Mouse (Mus musculus) T-helper 17 cell (primary cell): Measurements from ENCODE around the gene Nubp1.

Experiments used
- in situ Hi-C, 2 experiments: fragments of 300-600 bp; cut with MboI, MseI; formaldehyde crosslinking; loops; 1 replicate in 1 of 2; 2 replicates in 1 of 2; pipeline ENCODE4 v1.15.1; 2025; ENCODE audit warnings: high pct_unique_total_duplicates in 2 of 2

Nubp1 gene

DNA sequence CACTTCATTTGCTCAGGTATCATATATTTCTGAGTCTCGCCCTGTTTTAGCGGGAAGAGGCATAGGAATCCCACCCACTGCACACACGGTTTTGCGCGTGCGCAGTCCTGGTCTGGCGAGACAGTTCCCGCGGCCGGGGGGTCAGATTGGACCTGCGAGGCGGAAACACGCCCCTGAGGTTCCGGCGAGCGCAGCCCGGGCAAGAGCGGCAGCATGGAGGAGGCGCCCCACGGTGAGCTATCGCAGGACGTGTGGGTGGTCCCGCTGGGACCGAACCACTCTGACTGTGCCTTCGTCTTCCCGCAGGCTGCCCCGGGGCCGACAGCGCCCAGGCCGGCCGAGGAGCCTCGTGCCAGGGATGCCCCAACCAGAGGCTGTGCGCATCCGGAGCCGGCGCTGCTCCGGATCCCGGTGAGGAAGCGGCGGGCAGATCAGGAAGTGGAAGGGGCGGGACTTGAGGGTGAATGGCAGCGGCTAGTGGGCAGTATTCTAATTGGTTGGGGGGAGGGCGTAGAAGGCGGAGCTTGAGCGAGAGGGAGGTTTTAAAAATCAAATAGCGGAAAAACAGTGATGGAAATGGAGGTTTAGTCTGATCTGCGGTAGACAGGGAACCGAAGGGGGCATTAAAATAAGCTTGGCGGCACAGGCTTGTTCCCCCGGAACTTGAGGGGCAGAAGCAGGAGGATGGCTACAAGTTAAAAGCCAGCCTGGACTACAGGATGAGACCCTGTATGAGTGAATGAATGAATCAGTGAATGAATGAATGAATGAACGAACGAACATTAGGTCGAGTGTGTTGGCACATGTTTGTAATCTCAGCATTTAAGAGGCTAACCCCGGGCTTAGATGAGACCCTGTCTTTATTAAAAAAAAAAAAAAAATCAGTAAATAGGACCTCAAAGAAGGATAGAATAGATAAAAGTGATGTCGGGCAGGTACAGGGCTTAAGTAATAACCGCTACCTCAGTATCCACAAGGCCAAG, at the start of gene Nubp1:
Nubp1 (plus strand) TSS at position 185 of the 983 bp plus-strand sequence.
- in situ Hi-C loops, result loop anchor here (5.0 to 10.0 kb wide), 2 partner anchors 453 to 1040 kb away; no protein-coding TSS in a partner anchor

DNA sequence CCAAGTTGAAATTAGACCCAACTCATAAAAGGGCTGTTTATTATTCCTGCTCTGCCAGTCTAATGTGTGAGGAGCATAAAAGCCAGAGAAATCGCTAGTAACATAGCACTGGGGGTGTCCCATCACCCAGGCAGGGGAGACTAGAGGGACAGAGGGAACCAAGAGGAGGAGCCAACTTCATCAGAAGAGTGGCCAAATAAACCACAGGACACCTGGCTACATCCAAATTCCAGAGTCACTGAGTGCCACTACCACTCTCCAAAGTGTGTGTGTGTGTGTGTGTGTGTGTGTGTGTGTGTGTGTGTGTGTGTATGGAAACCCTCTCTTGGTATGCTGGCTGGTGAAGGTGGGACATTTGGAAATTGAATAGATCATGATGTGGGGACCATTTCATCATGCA, 48.7 kb upstream of the Nubp1 start:
- in situ Hi-C loops, result loop anchor here (10.0 kb wide), 2 partner anchors 58 to 1372 kb away; no protein-coding TSS in a partner anchor

DNA sequence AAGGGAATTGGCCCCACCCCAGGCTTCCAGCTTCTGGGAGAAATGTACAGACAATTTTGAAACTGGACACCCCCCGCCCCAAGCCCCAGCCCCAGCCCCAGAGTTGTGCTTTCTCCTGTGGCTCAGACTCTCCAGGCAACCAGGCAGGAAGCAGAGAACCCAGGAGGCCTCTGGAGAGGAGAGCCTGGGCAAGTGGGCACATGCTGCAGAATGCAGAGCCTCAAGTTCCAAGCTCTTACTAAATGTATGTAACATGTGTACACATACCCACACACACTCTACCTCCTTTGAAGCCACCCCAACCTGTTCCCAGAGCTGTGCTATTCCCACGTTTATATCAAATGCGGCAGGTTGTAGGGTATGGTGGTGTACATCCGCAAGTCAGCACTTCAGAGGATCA, 46.0 kb upstream of the Nubp1 start:
- in situ Hi-C loops, result loop anchor here (10.0 kb wide), 2 partner anchors 61 to 1369 kb away; no protein-coding TSS in a partner anchor

DNA sequence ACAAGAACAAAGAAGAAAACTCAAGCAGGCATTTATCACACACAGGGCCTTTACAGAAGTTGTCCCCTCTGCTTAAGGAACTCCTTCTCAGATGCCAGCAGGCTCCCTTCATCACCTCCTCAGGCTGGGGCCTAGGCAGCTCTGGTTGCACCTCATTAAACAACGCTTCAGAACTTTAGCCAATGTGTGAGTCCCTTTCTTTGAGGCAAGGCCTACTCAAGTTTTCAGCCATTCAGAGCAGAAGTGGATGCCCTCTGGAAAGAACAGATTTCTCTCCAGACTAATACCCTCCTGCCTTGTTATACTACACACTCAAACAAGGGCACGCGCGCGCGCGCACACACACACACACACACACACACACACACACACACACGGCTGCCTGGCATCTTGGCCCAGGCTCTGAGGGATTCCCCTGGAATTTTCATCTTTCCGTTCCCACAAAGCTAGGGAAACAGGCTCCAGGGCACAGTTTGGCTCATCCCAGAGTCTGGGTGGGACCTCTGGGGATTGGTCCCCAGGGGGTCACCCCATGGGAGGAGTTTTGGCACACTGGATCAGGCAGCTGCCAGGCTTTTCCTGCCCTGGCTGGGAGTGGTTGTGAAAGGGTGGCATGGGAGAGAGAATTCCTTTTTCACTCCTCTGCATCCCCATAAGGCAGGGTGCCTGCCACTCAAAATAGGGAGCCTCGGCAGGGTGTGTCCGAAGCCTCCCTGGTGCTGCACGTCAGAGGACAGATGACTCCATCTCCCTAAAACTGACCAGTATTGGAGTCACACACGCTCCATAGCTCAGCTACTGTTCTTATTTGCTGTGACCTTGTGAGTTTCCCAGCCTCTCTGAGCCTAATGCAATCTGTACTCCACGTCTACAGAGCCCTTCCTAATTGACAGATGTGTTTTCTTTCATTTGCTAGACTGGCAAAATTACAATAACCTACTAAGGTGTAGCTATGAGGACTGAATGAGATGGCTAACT, 45.2 kb upstream of the Nubp1 start:
- in situ Hi-C loops, result loop anchor here (10.0 kb wide), 2 partner anchors 62 to 1368 kb away; no protein-coding TSS in a partner anchor

DNA sequence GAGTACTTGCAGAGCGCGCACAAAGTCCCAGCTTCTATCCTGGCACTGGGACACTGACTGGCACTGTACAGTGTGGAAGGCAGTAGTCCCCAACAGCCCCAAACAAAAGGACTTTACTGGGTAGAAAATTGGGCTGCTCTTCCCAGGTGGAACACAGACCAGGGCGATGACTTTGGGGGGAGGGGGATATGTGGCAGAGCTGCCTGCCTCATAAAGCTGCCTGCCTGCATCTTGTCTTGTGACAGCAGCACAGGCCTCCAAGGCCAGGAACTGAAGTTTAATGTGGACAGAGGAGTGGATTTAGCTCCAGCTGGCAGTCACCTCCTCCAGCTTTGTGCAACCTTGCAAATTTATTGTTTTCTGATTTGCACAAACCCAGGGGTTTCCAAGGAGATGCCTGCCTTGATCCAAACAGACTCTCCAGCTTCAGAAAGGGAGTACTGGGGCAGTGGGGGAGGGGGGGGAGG, 42.2 kb upstream of the Nubp1 start:
- in situ Hi-C loops, result loop anchor here (10.0 kb wide), 2 partner anchors 65 to 1365 kb away; no protein-coding TSS in a partner anchor

DNA sequence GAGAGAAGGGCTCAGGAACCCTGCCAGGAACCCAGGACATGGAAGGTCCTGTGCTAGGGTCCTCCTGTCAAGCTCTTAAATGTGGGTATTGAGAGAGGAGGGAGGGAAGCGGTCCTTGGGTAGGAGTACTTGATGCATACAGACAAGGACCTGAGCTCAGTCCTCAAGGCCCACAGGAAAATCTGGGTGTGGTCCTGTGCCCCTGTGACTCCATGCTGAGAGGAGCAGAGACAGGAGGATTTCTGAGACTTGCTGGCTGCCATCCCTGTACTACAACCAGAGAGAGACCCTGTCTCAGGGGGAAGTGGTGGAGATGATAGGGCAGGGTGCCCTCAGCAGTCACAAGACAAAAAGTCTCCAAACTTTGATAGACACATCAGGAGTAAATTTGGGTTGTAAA, 41.8 kb upstream of the Nubp1 start:
- in situ Hi-C loops, result loop anchor here (10.0 kb wide), 2 partner anchors 65 to 1365 kb away; no protein-coding TSS in a partner anchor

DNA sequence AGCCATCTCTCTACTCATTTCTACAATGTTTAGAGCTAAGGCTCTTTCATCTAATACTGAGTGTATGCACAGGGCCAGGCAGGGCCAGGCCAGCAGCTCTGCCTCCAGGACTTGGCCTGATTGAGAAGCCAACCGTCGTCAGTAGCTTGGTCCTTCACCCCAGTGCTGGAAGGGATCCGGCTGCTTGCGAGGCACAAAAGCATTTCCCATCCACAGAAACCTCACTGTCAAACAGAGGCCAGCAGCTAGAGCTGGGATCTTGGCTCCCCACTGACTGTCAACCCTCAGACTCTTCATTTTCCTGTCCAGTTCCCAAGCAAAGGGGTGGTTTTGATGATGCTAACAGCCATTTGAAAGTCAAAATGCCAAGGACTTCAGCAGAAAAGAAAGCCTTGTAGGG, 39.4 kb upstream of the Nubp1 start:
- in situ Hi-C loops, result no loop called here

DNA sequence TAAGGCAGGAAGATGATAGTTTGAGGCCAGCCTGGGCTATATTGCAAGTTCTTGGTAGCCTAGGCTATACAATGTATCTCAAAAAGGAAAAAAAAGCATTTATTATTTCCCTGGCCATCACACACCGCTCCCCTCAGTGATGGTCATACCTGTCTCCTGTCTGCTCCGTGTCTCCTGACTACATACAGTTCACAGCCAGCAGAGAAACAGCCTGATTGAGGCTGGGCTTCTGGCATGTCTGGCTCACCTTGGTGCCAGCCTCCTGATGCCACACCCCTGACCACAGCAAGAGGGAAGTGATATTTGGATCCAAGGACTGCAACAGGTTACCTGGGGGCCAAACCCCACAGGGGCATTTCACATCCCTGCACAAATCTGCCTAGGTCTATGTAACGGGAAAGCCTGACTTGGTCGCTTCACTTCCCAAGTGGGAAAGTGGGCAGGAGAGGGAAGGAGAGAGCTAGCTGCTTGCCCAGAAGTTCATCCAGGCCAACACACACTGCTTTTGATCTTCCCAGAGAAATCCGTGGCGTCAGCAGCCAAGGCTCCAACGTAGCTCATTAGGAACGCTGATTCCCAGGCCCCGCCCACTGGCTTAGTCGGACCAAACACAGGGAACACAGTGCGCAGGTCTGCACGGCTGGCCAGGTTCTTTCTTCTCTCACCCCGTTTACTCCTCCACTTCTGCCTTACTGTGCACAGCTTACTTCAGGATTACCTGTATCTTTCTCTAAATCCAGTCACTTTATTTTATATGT, 37.3 kb upstream of the Nubp1 start:
- in situ Hi-C loops, result no loop called here

DNA sequence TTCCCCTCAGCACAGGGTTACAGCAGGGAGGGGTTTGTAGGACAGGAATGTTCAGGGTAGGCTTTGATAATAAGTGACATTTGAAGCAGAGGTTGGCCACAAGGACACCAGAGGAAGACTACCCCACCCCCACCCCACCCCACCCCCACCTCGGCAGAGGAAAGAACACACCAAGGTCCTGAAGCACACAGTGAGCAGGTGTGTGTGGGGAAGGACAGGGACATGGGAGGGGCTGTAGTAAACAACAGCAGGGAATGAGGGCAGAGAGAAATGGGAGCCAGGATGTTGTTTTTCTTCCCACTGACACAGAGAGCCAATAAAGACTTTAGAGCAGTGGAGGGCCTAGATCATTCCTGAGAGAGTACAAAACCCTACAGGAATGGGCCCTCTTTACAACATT, 34.5 kb upstream of the Nubp1 start:
- in situ Hi-C loops, result no loop called here

DNA sequence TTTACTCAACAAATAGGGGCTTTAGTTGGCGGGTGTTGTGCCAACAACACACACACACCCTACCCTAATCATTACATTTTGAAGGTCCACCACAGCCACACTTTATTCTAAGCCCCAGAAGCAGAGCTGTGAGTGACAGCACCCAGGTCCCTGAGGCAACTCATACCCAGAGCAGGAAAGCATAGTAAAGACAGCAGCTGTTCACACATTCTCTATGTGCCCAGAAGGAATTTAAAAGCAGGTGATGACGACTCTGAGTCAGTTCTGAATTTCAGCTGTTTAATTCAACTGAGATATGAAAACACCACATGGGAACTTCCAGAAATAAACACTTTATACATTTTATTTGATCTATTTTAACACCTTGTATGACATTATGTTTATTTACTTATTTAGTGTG, 32.2 kb upstream of the Nubp1 start:
- in situ Hi-C loops, result no loop called here

DNA sequence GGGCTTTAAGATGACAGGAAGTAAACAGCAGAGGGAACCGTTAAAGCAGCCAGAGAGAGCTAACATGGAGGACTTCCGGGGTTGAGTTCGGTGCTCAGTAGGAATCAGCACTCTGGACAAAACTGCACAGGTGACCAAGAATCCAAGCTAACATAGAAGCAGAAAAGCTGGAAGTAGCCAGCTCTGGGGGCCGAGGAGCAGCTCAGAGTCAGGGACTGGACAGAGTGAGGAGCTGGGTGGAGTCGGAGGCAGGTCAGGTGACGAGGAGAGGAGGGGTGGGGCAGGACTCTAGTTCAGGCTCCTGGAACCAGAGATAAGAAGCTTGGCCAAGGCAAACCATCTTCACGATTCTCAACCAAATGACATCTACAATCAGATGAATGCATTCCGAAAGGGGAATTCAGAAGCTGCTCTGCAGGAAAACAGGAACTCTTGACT, 27.7 kb upstream of the Nubp1 start:
- in situ Hi-C loops, result no loop called here

DNA sequence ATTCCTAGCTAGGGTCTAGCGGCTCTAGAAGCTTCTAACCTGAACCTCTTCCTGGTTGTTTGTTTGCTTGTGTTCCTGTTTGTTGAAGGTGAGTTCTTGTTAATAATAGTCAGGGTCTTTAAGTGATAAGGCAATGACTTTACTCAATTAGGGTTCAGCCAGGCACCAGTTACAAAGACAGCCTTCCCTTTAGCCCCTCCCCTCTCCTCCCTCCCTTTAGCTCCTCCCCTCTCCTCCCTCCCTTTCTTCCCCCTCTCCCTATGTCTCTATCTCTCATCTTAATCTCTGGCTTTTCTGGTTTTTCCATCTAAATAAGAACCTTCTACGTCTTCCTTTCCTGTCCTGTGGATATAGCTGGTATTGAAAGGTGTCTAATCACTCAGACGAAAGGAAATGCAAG, 27.2 kb upstream of the Nubp1 start:
- in situ Hi-C loops, result no loop called here

DNA sequence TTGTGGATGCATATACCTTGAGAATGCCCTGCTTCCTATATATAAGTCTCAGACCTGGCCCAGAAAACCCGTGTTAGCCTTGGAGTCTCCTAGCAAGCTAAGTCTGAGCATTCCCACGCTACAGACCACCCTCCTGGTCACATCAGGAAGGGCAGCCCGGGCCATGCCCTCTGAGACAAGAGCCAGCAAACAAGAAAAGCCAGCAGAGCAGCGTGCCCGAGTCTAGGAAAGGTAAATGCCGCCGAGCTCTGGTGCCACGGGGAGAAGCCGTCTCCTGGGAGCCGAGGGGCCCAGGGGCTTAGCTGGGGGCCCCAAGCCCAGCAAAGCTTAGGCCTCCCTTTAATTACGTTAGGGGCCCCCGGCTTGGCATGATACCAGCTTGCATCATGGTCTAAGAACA, 26.5 kb upstream of the Nubp1 start:
- in situ Hi-C loops, result no loop called here

DNA sequence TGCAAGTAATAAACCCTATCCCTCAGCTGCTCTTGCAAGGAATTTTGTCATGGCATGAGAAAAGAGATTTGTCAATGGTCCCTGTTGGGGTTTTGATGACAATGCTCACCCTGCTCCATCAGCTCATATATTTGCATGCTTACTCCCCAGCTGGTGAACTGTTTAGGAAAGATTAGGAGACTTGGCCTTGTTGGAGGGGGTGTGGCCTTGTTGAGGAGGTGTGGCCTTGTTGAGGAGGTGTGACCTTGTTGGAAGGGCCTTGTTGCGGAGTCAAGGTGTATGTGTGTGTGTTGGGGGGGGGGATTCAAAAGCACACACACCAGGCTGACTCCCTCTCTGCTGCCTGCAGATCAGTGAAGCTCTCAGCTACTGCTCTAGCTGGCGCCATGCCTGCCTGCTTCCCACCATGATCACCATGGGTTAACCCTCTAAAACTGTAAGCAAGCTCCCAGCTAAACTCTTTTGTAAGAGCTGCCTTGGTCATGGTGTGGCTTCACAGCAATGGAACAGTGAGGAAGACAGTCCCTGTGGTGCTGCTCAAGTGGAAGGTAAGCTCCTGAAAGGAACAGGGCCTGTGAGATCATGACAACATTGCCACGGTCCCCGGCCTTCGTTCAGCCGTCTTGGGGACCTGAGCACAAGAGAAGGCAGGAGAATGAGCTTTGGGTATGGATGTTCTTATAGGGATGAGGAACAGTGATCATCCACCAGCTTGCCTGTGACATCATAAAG, 22.9 kb upstream of the Nubp1 start:
- in situ Hi-C loops, result no loop called here

DNA sequence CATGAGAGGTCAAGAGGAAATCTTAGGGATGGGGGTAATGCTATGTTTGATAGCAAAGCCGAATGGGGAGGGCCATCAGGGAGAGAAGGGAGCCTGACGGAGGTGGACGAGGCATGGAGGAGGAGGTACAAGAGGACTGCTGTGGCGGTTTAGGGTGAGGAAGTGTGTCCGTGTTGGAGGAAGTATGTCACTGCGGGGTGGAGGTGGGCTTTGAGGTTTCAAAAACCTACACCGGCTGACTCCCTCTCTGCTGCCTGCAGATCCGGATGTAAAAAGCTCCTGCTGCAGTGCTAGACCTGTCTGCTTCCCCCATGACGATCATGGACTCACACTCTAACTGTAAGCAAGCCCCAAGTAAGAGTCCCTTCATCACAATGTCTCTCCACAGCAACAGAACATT, 19.2 kb upstream of the Nubp1 start:
- in situ Hi-C loops, result no loop called here

DNA sequence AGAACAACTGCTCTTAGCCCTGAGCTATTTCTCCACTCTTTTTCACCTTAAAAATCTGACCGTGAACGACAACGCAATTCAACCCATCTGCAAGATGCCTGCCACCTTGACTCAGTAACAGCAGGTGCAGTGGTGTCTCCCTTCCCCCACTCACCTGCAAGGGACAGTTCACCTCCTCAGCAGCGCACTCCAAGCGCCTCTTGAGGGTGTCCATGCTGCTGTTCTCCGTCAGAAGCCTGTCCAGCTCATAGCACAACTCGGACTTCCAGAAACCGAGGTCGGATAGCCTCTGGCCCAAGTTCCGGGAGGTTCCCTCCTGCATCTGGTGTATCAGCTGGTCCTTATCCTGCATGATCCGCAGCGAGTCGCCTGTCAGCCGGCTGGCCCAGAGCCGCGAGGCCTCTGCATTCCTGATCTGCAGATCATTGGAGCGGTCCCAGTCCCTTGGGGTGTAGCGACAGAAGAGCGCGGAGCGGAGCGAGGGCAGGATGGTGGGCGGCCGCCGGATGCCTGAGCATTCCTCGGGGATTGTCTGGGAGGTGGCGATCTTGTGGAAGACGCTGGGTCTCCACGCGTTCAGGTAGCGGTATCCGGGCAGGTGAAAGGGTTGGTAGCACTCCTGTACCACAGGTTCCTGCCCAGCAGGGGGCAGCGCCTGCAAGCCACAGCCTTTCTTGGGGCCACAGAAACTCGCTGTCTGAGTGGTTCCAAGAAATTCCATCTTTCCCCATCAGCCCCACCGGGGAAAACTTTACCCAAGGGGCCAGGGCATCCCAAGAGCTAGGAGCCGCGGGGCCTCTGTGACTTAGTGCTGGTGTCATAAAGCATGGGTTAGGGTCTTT, 16.8 kb upstream of the Nubp1 start, which contains the start of gene Tekt5:
Tekt5 (minus strand) TSS at position 792 of the 842 bp plus-strand sequence.
- in situ Hi-C loops, result loop anchor here (5.0 kb wide), 1 partner anchor 118 kb away; no protein-coding TSS in a partner anchor

DNA sequence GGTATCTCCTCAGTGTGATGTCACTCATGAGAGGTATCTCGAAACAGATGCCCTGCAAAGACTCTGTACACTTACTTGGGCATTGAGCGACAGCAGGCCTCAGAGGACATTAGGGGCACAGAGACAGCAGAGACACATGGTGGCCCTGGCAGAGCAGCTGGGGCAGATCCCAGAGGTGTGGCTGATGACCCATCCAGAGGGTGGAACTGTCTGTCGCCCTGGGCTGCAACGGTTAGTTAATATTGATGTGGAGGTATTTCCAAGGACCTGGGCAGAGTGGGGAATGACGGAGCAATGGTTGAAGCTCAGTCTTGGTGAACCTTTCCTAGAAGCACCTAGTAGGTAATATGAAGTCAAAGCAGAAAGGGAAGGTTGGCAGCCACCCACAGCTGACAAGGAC, 13.0 kb upstream of the Nubp1 start:
- in situ Hi-C loops, result loop anchor here (5.0 kb wide), 1 partner anchor 121 kb away; no protein-coding TSS in a partner anchor

DNA sequence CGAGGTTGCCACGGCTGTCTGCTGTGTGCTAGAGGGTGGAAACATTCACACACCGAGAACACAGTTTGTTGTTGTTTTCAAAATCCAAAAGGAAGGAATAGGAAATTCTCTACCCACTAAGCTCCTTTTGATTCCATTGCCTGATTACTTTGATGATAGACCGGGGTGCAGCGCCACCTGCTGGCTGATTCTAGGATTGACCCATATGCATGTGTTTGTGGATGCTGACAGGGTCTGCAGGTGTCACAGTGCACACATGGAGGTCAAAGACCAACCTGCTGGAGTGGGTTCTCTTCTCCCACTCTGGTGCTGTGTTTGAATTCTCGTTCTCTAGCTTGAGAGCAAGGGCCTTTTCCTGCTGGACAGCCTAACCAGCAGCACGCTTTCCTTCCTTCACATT, 12.6 kb upstream of the Nubp1 start:
- in situ Hi-C loops, result loop anchor here (5.0 kb wide), 1 partner anchor 122 kb away; no protein-coding TSS in a partner anchor

DNA sequence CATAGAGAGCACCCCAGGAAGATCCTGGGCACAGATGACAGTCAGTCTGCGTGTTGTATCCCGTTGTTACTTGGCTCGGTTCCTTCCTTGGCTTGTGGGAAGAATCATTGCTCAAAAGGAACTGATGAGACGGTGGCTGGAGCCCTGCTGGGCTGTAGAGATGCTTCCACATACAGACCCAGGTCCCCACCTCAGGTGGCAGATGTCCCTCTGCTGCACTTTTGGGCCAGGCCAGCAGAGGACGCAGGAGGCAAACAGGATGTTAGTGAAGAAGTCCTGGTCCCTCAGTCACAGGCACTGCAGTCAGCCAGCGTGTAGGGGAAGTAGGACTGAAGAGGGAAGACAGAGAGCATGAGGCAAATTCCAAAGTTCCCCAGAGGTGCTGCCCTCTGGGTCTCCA, 4.2 kb downstream of the Nubp1 start:
- in situ Hi-C loops, result loop anchor here in 1 of 2 experiments (10.0 kb wide), 1 partner anchor 449 kb away; no protein-coding TSS in a partner anchor
